9 mouse cellular contexts compared by ENCODE assay signal in the genomic region with DNA sequence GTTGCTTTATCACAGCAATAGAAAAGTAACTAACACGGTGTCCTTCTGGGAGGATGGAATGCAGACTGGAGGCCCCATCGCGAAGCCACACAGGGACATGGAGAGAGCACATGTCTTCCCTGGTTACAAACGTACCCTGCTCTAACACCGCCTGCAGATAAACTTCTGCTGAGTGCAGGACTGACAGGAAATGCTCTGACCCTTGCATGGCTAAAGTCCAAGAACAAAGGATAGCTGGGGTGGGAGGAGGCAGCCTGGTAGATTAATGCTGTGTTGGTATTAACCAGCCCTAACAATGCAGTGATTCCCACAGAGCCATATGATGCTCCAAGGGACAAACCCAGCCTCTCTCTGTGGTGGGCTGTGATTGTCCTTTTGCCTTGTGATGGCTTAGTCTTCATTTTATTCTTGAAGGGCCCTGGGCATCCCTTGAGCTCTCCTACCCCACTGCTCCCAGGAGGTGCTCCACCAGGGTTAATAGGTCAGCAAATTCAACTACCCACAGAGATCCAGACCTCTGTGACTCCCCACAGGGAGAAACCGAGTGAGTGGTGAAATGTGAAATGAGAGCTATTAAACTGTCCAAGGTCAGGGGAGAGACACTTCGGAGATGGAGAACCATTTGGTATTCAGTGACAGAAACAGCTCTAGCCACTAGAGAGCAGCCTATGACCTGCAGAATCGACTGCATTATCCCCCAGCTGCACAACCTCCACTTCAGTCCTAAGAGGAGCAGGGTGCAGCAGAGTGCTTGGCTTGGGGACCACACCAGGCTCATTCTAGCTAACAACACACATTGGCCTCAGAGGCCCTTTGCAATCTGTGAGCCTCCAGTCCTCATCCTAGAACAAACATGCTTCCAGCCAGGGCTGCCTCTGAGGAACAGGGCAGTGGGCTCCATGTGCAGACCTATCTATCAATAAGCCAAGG. TPM values are rescaled to one million over a fixed set of nuclear protein-coding genes. Genes with fewer than 3 reads are reported as not detected.
DNase-seq lines count a peak whose midpoint lies in the region; ATAC-seq and TF ChIP-seq lines count a peak whose summit lies in the region.
"Had no signal": no experiment of that assay in that cellular context is flagged by ENCODE, and none has a peak within 500 bp of the region (broad histone marks: within the 10 kb centered on the region; RNA-seq: fewer than 3 reads in every experiment).

No protein-coding gene starts in this region.

- no peaks in the 10 kb centered on the region for H3K9me3 ChIP-seq in MEL (replicated peaks; ENCODE audit: insufficient read depth, low read length)
- H3K9me3 ChIP-seq in hindbrain, embryonic 13.5 days = no peaks in the 10 kb centered on the region
- H3K9me3 ChIP-seq in limb, embryonic 14.5 days (ENCODE audit: control insufficient read depth, low read length) = no peaks in the 10 kb centered on the region
- no peaks in the 10 kb centered on the region for H3K9me3 ChIP-seq in stomach, embryonic 15.5 days
- H3K9me3 ChIP-seq: megakaryocyte, embryonic 14.5 days had no signal

- no peak overlapping the region for H3K4me2 ChIP-seq in hindbrain, embryonic 13.5 days
- no peak overlapping the region for H3K4me2 ChIP-seq in limb, embryonic 14.5 days (replicated peaks; ENCODE audit: low read depth, low read length, severe bottlenecking)
- no peak overlapping the region for H3K4me2 ChIP-seq in stomach, embryonic 15.5 days

- peak; percentile 40 for TF ChIP-seq RAD21 in MEL (IDR thresholded peaks at IDR 0.05; ENCODE audit: low read depth, low read length)

- H3K9ac ChIP-seq in MEL (ENCODE audit: control insufficient read depth, low read depth, low read length, poor library complexity, severe bottlenecking) = no peak overlapping the region
- no peak overlapping the region for H3K9ac ChIP-seq in hindbrain, embryonic 13.5 days
- no peak overlapping the region for H3K9ac ChIP-seq in limb, embryonic 14.5 days (ENCODE audit: low read depth, low read length, severe bottlenecking)
- H3K9ac ChIP-seq in stomach, embryonic 15.5 days = no peak overlapping the region

- peaks cover 0 to 7% of the 10 kb centered on the region in 2 experiments; a peak in 1 of 4 replicates for H3K4me1 ChIP-seq in MEL (ENCODE audit: control insufficient read depth in 1 of 2, insufficient read depth in 2 of 2, low read length in 2 of 2)
- peaks cover 24% of the 10 kb centered on the region for H3K4me1 ChIP-seq in hindbrain, embryonic 13.5 days (replicated peaks)
- H3K4me1 ChIP-seq in limb, embryonic 14.5 days (ENCODE audit: control insufficient read depth, insufficient read depth, low read length) = no peaks in the 10 kb centered on the region
- H3K4me1 ChIP-seq in stomach, embryonic 15.5 days = peaks cover 6% of the 10 kb centered on the region; the same call in 1 of the 2 replicates

- no peak for TF ChIP-seq POLR2A in MEL (IDR thresholded peaks at IDR 0.05; ENCODE audit: control insufficient read depth in 1 of 2, insufficient read depth in 1 of 2, low read depth in 1 of 2, low read length in 2 of 2, poor library complexity in 1 of 2)
- TF ChIP-seq POLR2A in limb, embryonic 14.5 days (IDR thresholded peaks at IDR 0.05; ENCODE audit: borderline replicate concordance, extremely low read depth, insufficient read depth, insufficient read length) = no peak

- intact Hi-C loops in left cerebral cortex, postnatal 4 days (cut with DNase I) = no loop called here

- no peaks in the 10 kb centered on the region for H3K27me3 ChIP-seq in MEL (ENCODE audit: control insufficient read depth in 1 of 2, insufficient read depth in 2 of 2, low read length in 2 of 2)
- H3K27me3 ChIP-seq in hindbrain, embryonic 13.5 days = no peaks in the 10 kb centered on the region
- no peaks in the 10 kb centered on the region for H3K27me3 ChIP-seq in limb, embryonic 14.5 days (ENCODE audit: control insufficient read depth, insufficient read depth, low read length)
- H3K27me3 ChIP-seq in stomach, embryonic 15.5 days (replicated peaks) = no peaks in the 10 kb centered on the region

- no peak overlapping the region for H3K4me3 ChIP-seq in MEL (ENCODE audit: control insufficient read depth in 1 of 2, insufficient read depth in 1 of 2, low read depth in 2 of 2, low read length in 2 of 2)
- H3K4me3 ChIP-seq in hindbrain, embryonic 13.5 days = no peak overlapping the region
- no peak overlapping the region for H3K4me3 ChIP-seq in limb, embryonic 14.5 days (replicated peaks; ENCODE audit: low read length)
- no peak overlapping the region for H3K4me3 ChIP-seq in stomach, embryonic 15.5 days (replicated peaks)
- H3K4me3 ChIP-seq: megakaryocyte, embryonic 14.5 days had no signal

- no peaks in the 10 kb centered on the region for H3K79me2 ChIP-seq in MEL (ENCODE audit: control insufficient read depth, insufficient read depth, low read length, poor library complexity)

- WGBS in hindbrain, embryonic 13.5 days = 24% methylated on average over 8 of the region's 8 CpGs
- 33% methylated on average over 8 of the region's 8 CpGs for WGBS in limb, embryonic 14.5 days
- 29% methylated on average over 8 of the region's 8 CpGs for WGBS in stomach, embryonic 15.5 days

- H3K27ac ChIP-seq in MEL (ENCODE audit: control insufficient read depth, low read depth, low read length) = no peak overlapping the region
- H3K27ac ChIP-seq in hindbrain, embryonic 13.5 days = no peak overlapping the region
- H3K27ac ChIP-seq in limb, embryonic 14.5 days (replicated peaks; ENCODE audit: low read depth, low read length) = no peak overlapping the region
- H3K27ac ChIP-seq in stomach, embryonic 15.5 days = peak overlapping the region; percentile 37

- no peak for TF ChIP-seq EP300 in MEL (IDR thresholded peaks at IDR 0.05; ENCODE audit: low read depth in 1 of 2, low read length in 2 of 2)

- peaks cover 0 to 7% of the 10 kb centered on the region in 2 experiments; a peak in 2 of 4 replicates for H3K36me3 ChIP-seq in MEL (ENCODE audit: control insufficient read depth in 1 of 2, insufficient read depth in 2 of 2, low read length in 2 of 2)
- no peaks in the 10 kb centered on the region for H3K36me3 ChIP-seq in hindbrain, embryonic 13.5 days
- H3K36me3 ChIP-seq in limb, embryonic 14.5 days (ENCODE audit: control insufficient read depth, insufficient read depth, low read length) = peaks cover 28% of the 10 kb centered on the region
- H3K36me3 ChIP-seq in stomach, embryonic 15.5 days = peaks cover 11% of the 10 kb centered on the region; the same call in 1 of the 2 replicates

- 0 out of 2 replicates have a peak, but pooled peaks have one; percentile 21 for ATAC-seq in hindbrain, embryonic 13.5 days (ENCODE audit: low FRiP score)
- no peak for ATAC-seq in limb, embryonic 14.5 days (ENCODE audit: low FRiP score, low read depth)
- peak; percentile 37; the same call in 1 of the 2 replicates for ATAC-seq in stomach, embryonic 15.5 days (ENCODE audit: insufficient read depth, low FRiP score, low read depth)

- peak; percentile 33 for DNase-seq in left cerebral cortex, postnatal 4 days
- DNase-seq in left cerebral cortex, adult 8-10 months (ENCODE audit: low spot score in 2 of 2) = no peak
- DNase-seq in MEL (ENCODE audit: low read depth, low spot score) = no peak
- DNase-seq in embryo, embryonic 11 days = peak; percentile 72
- peak; percentile 45 for DNase-seq in limb, embryonic 14.5 days (ENCODE audit: low spot score)
- no peak for DNase-seq in urinary bladder, postnatal 36 days (ENCODE audit: low spot score in 2 of 2)

- TF ChIP-seq CTCF in MEL (IDR thresholded peaks at IDR 0.05 in 2 of 3, conservative IDR thresholded peaks at IDR 0.05 in 1 of 3; ENCODE audit: control insufficient read depth in 1 of 3, insufficient read depth in 1 of 3, low read depth in 2 of 3, low read length in 3 of 3, poor library complexity in 1 of 3, severe bottlenecking in 1 of 3) = peak in 1 of 3 experiments; percentile 25; a peak in 1 of 6 replicates

TF ChIP-seq in MEL, 35 proteins besides CTCF, POLR2A, EP300 and RAD21:
- no peak for TF ChIP-seq MAZ (IDR thresholded peaks at IDR 0.05; ENCODE audit: low read depth, low read length)
- no peak for TF ChIP-seq ZNF384 (IDR thresholded peaks at IDR 0.05; ENCODE audit: low read depth, low read length)
- no peak for TF ChIP-seq CHD2 (IDR thresholded peaks at IDR 0.05; ENCODE audit: low read length)
- no peak for TF ChIP-seq SMC3 (IDR thresholded peaks at IDR 0.05; ENCODE audit: low read depth, low read length)
- TF ChIP-seq POLR2AphosphoS5 (IDR thresholded peaks at IDR 0.05; ENCODE audit: borderline replicate concordance, low read depth, low read length) = no peak
- no peak for TF ChIP-seq ZC3H11A (IDR thresholded peaks at IDR 0.05; ENCODE audit: low read depth, low read length)
- no peak for TF ChIP-seq USF1 (IDR thresholded peaks at IDR 0.05; ENCODE audit: low read depth, low read length)

RNA-seq across cellular contexts. Expression of gene Rab20, which starts 28.1 kb away (rescaled TPM):
- total RNA-seq in left cerebral cortex, postnatal 4 days (2021) = under 1 TPM; 0.34 to 0.36 TPM
- 1 to 10 TPM in 2 of 4 experiments, under 1 TPM in 2; 0.35 to 1.6 (median 0.78) TPM for total RNA-seq in left cerebral cortex, adult 8-10 months (2022)
- total RNA-seq in MEL (2012; rRNA removed) = 8.4 and 10.4 TPM in 2 replicates
- 1 to 10 TPM in 1 of 2 experiments, not detected in 1; 9.5 TPM for polyA plus RNA-seq in MEL (2012; ENCODE audit: insufficient read depth in 1 of 2, insufficient read length in 2 of 2, low read depth in 1 of 2, low replicate concordance in 2 of 2, missing spikeins in 1 of 2)
- 1.1 and 1.8 TPM in 2 replicates for polyA plus RNA-seq in hindbrain, embryonic 13.5 days (2015; fragmentation: Nextera tagmentation; extraction: Ambion mirVana)
- polyA plus RNA-seq in limb, embryonic 14.5 days (2012; rRNA removed) = 1.6 and 1.8 TPM in 2 replicates
- 1.7 and 2.1 TPM in 2 replicates for polyA plus RNA-seq in limb, embryonic 14.5 days (2014; fragmentation: Nextera tagmentation; extraction: Ambion mirVana)
- polyA plus RNA-seq in stomach, embryonic 15.5 days (2015; fragmentation: Nextera tagmentation; extraction: Ambion mirVana) = 8.7 and 9.3 TPM in 2 replicates

RNA-seq across cellular contexts. Expression of gene Naxd, which starts 46.9 kb away (rescaled TPM):
- total RNA-seq in left cerebral cortex, postnatal 4 days (2021) = 10 to 100 TPM; 62.9 to 68.7 TPM
- 10 to 100 TPM; 48.7 to 62.5 (median 56.0) TPM for total RNA-seq in left cerebral cortex, adult 8-10 months (2022)
- 54.8 and 60.9 TPM in 2 replicates for total RNA-seq in MEL (2012; rRNA removed)
- polyA plus RNA-seq in MEL (2012; ENCODE audit: insufficient read depth in 1 of 2, insufficient read length in 2 of 2, low read depth in 1 of 2, low replicate concordance in 2 of 2, missing spikeins in 1 of 2) = 10 to 100 TPM in 1 of 2 experiments, not detected in 1; 72.3 TPM
- 153 and 161 TPM in 2 replicates for polyA plus RNA-seq in hindbrain, embryonic 13.5 days (2015; fragmentation: Nextera tagmentation; extraction: Ambion mirVana)
- 117 and 129 TPM in 2 replicates for polyA plus RNA-seq in limb, embryonic 14.5 days (2012; rRNA removed)
- 112 and 118 TPM in 2 replicates for polyA plus RNA-seq in limb, embryonic 14.5 days (2014; fragmentation: Nextera tagmentation; extraction: Ambion mirVana)
- 105 and 110 TPM in 2 replicates for polyA plus RNA-seq in stomach, embryonic 15.5 days (2015; fragmentation: Nextera tagmentation; extraction: Ambion mirVana)

Comparison
In these comparisons a context has a peak if more than half of its experiments do, and no peak if none do; other contexts are left out.
1. DNase-seq: peak in left cerebral cortex, postnatal 4 days (single experiment), embryo, embryonic 11 days (single experiment) and limb, embryonic 14.5 days (single experiment); none in left cerebral cortex, adult 8-10 months (0 of 2), MEL (single experiment) and urinary bladder, postnatal 36 days (0 of 2).